Mouse (Mus musculus) olfactory bulb, adult 2 months (tissue): Measurements from ENCODE around the gene Pdp2.

ENCODE experiments used
- CTCF ChIP-seq: fragments of 200-500 bp; IDR thresholded peaks from 2 replicates; pipeline ENCODE4 v1.5.1; 2012; ENCODE audit warnings: low read depth, mild to moderate bottlenecking, low read length, moderate library complexity; ENCODE audit not compliant: insufficient read depth
- POLR2A ChIP-seq: fragments of 200-500 bp; IDR thresholded peaks from 2 replicates; pipeline ENCODE4 v1.6.1; 2012; ENCODE audit warnings: mild to moderate bottlenecking, low read depth, low read length, moderate library complexity; ENCODE audit not compliant: insufficient read depth

- TF ChIP-seq CTCF (no peak), POLR2A (no peak)
These were observed 14.4 kb upstream of the Pdp2 start for GRCm38 (mm10) chr8:104576820-104577219.
